Mouse (Mus musculus) kidney, postnatal 0 days (tissue): ENCODE measurements at regions not wholly inside any gene's neighbourhood (a gene's known extent, or its start where the extent isn't known, plus 50 kb on each side); places are given as distances from the start of the nearest gene placed in this dataset.

Source experiments
- ATAC-seq: fragments of 200-750 bp; cut with Nextera tagmentation; replicated peaks from 2 replicates; pipeline ENCODE4 v1.8.0; 2017; ENCODE audit warnings: low read depth, moderate number of reproducible peaks, moderate TSS enrichment, moderate library complexity; ENCODE audit not compliant: low FRiP score
- DNase-seq: peaks from one replicate; pipeline ENCODE4 v3.0.0-alpha.2; 2016; ENCODE audit warnings: low spot score
- H3K27ac ChIP-seq: fragments of 300-500 bp; sonication (generic); 2 replicates; pipeline ENCODE4 v1.5.1; 2014; ENCODE audit warnings: mild to moderate bottlenecking
- H3K27me3 ChIP-seq: fragments of 300-500 bp; sonication (generic); 2 replicates; pipeline ENCODE4 v1.6.1; 2014; ENCODE audit warnings: low read length, mixed read lengths; ENCODE audit not compliant: insufficient read depth
- H3K36me3 ChIP-seq: fragments of 300-500 bp; sonication (generic); 2 replicates; pipeline ENCODE4 v1.6.1; 2014; ENCODE audit warnings: low read length, mixed read lengths; ENCODE audit not compliant: insufficient read depth
- H3K4me1 ChIP-seq: fragments of 300-500 bp; sonication (generic); replicated peaks from 2 replicates; pipeline ENCODE4 v1.6.1; 2014; ENCODE audit warnings: antibody characterized with exemption, low read length, mixed read lengths; ENCODE audit not compliant: insufficient read depth
- H3K4me2 ChIP-seq: fragments of 300-500 bp; sonication (generic); 2 replicates; pipeline ENCODE4 v1.6.1; 2014; ENCODE audit warnings: mild to moderate bottlenecking, low read length, moderate library complexity, mixed read lengths
- H3K4me3 ChIP-seq: fragments of 300-500 bp; sonication (generic); replicated peaks from 2 replicates; pipeline ENCODE4 v1.5.1; 2014; ENCODE audit warnings: low read depth, low read length
- H3K9ac ChIP-seq: fragments of 300-500 bp; sonication (generic); 2 replicates; pipeline ENCODE4 v1.6.1; 2014; ENCODE audit warnings: low read depth, low read length
- H3K9me3 ChIP-seq: fragments of 300-500 bp; sonication (generic); replicated peaks from 2 replicates; pipeline ENCODE4 v1.6.1; 2016; ENCODE audit warnings: low read length, inconsistent platforms, mixed read lengths
- CTCF ChIP-seq: IDR thresholded peaks from 2 replicates; pipeline ENCODE4 v1.5.1; 2016; ENCODE audit warnings: antibody characterized with exemption, low read depth, mild to moderate bottlenecking, moderate library complexity
- WGBS: fragments of 180-500 bp; shearing (Covaris S2); extraction: QIAGEN DNeasy Blood & Tissue Kit; methylation state at CpG from one replicate; pipeline ENCODE4 v1.1.7; 2014; 5-methylcytosine and 5-hydroxymethylcytosine counted together

- H3K9ac ChIP-seq, result no peak overlapping the region
- H3K9me3 ChIP-seq, result no peaks in the 10 kb centered on the region
- H3K4me3 ChIP-seq, result no peak overlapping the region
- no peak overlapping the region for H3K27ac ChIP-seq
- TF ChIP-seq CTCF, result no peak
- H3K27me3 ChIP-seq, result no peaks in the 10 kb centered on the region
- no peak overlapping the region for H3K4me2 ChIP-seq
- no peak for ATAC-seq
- no peaks in the 10 kb centered on the region for H3K36me3 ChIP-seq
- 84% methylated on average over 2 of the region's 2 CpGs for WGBS
- no peaks in the 10 kb centered on the region for H3K4me1 ChIP-seq
- no peak for DNase-seq
These were observed 56.9 kb upstream of the Pik3r1 start for GRCm38 (mm10) chr13:101824962-101825361.

GRCm38 (mm10) chr13:101831872-101832629 is 64.0 kb upstream of the Pik3r1 start:
- Histone ChIP-seq H3K9ac (no peak overlapping the region), H3K4me3 (no peak overlapping the region), H3K4me2 (no peak overlapping the region), H3K27ac (no peak overlapping the region), H3K27me3 (no peaks in the 10 kb centered on the region), H3K9me3 (no peaks in the 10 kb centered on the region), H3K4me1 (no peaks in the 10 kb centered on the region), H3K36me3 (no peaks in the 10 kb centered on the region)
- no peak for TF ChIP-seq CTCF
- WGBS, result 85% methylated on average over 7 of the region's 7 CpGs
- no peak for ATAC-seq
- DNase-seq, result no peak

- no peak overlapping the region for H3K4me2 ChIP-seq
- WGBS, result 55% methylated on average over 4 of the region's 4 CpGs
These were observed 66.5 kb upstream of the Pik3r1 start for GRCm38 (mm10) chr13:101834546-101834945.

GRCm38 (mm10) chr13:101836992-101837391 is 69.0 kb upstream of the Pik3r1 start:
- Histone ChIP-seq H3K9me3 (no peaks in the 10 kb centered on the region), H3K4me1 (no peaks in the 10 kb centered on the region), H3K9ac (no peak overlapping the region), H3K27me3 (no peaks in the 10 kb centered on the region), H3K36me3 (no peaks in the 10 kb centered on the region), H3K4me2 (no peak overlapping the region), H3K27ac (no peak overlapping the region), H3K4me3 (no peak overlapping the region)
- 80% methylated on average over 1 of the region's 1 CpGs for WGBS
- ATAC-seq (no peak), DNase-seq (no peak)
- TF ChIP-seq CTCF, result no peak

More at GRCm38 (mm10) chr13:101834546-101834945, 66.5 kb upstream of the Pik3r1 start:
- H3K9ac ChIP-seq, result no peak overlapping the region
- no peaks in the 10 kb centered on the region for H3K4me1 ChIP-seq
- no peaks in the 10 kb centered on the region for H3K36me3 ChIP-seq
- ATAC-seq (no peak), DNase-seq (peak; percentile 53)
- no peak overlapping the region for H3K4me3 ChIP-seq
- no peak for TF ChIP-seq CTCF
- no peaks in the 10 kb centered on the region for H3K27me3 ChIP-seq
- no peaks in the 10 kb centered on the region for H3K9me3 ChIP-seq
- no peak overlapping the region for H3K27ac ChIP-seq

GRCm38 (mm10) chr13:101844461-101845440 is 76.7 kb upstream of the Pik3r1 start:
- DNase-seq, result peak; percentile 54
- ATAC-seq, result no peak
- no peaks in the 10 kb centered on the region for H3K4me1 ChIP-seq
- no peaks in the 10 kb centered on the region for H3K36me3 ChIP-seq
- H3K27ac ChIP-seq, result no peak overlapping the region
- H3K9ac ChIP-seq, result no peak overlapping the region
- H3K4me3 ChIP-seq, result no peak overlapping the region
- H3K27me3 ChIP-seq, result no peaks in the 10 kb centered on the region
- no peak overlapping the region for H3K4me2 ChIP-seq
- no peak for TF ChIP-seq CTCF
- H3K9me3 ChIP-seq, result no peaks in the 10 kb centered on the region
- 61% methylated on average over 7 of the region's 7 CpGs for WGBS

- no peak overlapping the region for H3K9ac ChIP-seq
- H3K4me3 ChIP-seq, result no peak overlapping the region
- H3K9me3 ChIP-seq, result no peaks in the 10 kb centered on the region
- ATAC-seq, result no peak
- H3K27me3 ChIP-seq, result no peaks in the 10 kb centered on the region
- DNase-seq, result no peak
- H3K27ac ChIP-seq, result no peak overlapping the region
- H3K4me1 ChIP-seq, result no peaks in the 10 kb centered on the region
- WGBS, result 73% methylated on average over 3 of the region's 3 CpGs
- H3K36me3 ChIP-seq, result no peaks in the 10 kb centered on the region
- TF ChIP-seq CTCF, result no peak
- H3K4me2 ChIP-seq, result no peak overlapping the region
These were observed 78.0 kb upstream of the Pik3r1 start for GRCm38 (mm10) chr13:101846016-101846415.
